Mouse (Mus musculus) kidney, postnatal 10 days (tissue): ENCODE results near the gene Armc7.

Experiments used
- DNase-seq: peaks from one replicate; pipeline ENCODE4 v3.0.0; 2021; ENCODE audit warnings: mixed read lengths

The Armc7 gene

GRCm38 (mm10) chr11:115534759-115535371 lies 59.4 kb downstream of the Armc7 start:
- DNase-seq, result no peak

DNA sequence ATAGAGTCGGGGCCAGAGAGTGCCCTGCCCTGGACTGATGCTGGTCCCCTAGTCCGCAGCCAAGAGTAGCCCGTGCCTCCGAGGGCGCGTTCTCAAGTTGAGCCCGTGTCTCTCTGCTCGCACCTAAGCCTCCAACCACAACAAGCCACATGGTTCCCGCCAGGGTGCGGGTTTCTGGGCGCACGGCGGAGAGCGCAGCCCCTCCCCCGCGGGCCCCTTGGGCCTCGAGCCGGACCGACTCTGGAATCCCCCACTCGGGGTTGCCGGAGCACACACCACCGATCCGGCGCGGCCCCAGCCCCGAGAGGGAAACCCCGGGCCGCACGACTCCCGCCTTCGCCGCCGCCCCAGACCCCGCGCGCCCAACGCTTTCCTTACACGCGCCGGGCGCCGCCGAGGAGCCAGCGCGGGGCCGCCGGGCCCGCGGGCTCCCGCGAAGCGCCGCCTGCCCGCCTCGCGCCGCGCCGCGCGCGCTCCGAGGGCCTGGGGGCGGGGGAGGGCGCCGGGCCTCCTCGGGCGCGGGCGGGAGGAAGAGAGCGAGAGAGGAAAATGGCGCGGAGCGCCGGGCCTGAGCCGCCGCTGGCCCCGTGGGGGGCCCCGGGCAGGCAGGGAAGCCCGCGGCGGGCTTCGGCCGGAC lies 60.1 kb downstream of the Armc7 start:
- peak; percentile 83 for DNase-seq

DNA sequence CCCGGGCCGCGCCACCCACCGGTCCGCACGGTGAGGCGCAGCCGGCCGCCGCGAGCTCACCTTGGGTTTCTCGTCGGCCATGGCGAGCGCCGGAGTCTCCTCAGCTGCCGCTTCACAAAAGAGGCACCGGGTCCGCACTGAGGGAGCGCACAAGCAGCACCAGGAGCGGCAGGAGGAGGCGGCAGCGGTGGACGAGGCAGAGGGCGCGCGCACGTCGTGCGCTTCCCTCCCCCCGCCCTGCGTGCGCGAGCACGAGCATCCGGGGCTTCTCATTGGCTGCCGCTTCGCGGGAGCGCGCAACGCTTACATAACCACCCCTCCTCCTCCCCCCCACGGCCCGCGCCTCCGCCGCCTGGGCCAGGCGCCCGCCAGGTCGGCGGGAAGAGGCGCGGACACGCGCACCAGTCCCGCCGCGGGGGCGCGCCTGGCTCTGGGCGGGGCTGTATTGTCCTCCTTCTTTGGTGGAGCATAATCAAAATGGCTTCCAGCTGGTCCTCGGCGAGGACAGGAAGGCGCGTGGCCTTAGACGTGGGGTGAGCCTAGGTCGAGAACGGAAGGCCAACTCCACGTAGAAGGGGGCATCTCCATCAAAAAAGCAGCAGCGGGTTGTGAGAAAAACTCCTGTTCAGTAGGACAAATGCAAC lies 60.7 kb downstream of the Armc7 start, which contains the start of gene Sumo2:
TSS of gene Sumo2 (minus strand) at position 239 of the 644 bp plus-strand sequence.
- DNase-seq, result peak; percentile 99

- peak; percentile 28 for DNase-seq
Measured at GRCm38 (mm10) chr11:115536856-115537568, 61.5 kb downstream of the Armc7 start.

DNA sequence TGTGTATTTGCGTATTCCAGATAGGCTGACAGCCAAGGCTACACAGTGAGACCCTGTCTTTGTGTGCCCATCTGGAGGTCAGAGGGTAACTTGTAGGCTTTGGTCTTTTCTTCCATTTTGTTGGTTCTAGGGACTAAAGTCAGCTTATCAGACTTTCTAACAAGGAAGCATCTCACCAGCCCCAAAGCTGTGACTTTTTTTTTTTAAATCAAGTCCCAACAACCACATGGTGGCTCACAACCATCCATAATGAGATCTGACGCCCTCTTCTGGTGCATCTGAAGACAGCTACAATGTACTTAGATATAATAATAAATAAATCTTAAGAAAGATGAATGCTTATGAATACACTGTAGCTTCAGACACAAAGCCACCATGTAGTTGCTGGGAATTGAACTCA lies 62.6 kb downstream of the Armc7 start:
- DNase-seq, result no peak
